Mouse (Mus musculus): ENCODE results near the gene Rnf114.

DNA sequence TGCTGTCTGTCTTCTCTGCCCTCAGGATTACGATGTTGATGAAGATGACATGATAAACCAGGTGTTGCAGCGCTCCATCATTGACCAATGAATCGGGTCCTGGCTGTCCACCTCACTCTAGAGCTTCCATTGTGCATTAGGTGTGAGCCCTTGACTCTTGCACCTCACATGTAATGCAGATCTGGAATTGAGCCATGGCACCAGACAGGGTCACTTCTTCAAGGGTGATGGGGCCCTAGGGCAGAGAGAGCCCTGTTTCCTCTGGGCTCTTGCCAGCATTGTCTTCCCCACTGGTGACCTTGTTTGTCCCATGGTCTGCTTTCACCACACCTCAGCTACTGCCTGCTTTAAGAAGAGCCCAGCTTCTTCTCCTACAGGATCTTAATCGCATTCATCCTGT is 22.2 kb downstream of the Rnf114 start:
- TF ChIP-seq EP300 (IDR thresholded peaks at IDR 0.05; ENCODE audit: low read depth) (no peak), CTCF (IDR thresholded peaks at IDR 0.05; ENCODE audit: low read depth) (no peak)
